Mouse (Mus musculus) hindbrain, embryonic 14.5 days (tissue): ENCODE results near the gene Lysmd3. TPM values are rescaled to one million over a fixed set of nuclear protein-coding genes. Genes with fewer than 3 reads are reported as not detected.

Experiments used
- ATAC-seq: fragments of 200-750 bp; cut with Nextera tagmentation; 2 replicates; pipeline ENCODE4 v1.8.0; 2017; ENCODE audit warnings: moderate number of reproducible peaks, mild to moderate bottlenecking, moderate TSS enrichment, moderate library complexity; ENCODE audit not compliant: low FRiP score
- DNase-seq: peaks from one replicate; pipeline ENCODE4 v3.0.0-alpha.2; 2015; ENCODE audit warnings: low spot score
- H3K27ac ChIP-seq: fragments of 300-500 bp; sonication (generic); 2 replicates; pipeline ENCODE4 v1.5.1; 2014; ENCODE audit warnings: mild to moderate bottlenecking, moderate library complexity
- H3K27me3 ChIP-seq: fragments of 300-500 bp; sonication (generic); 2 replicates; pipeline ENCODE4 v1.6.1; 2014; ENCODE audit warnings: mild to moderate bottlenecking, low read length, mixed read lengths; ENCODE audit not compliant: control insufficient read depth, insufficient read depth
- H3K36me3 ChIP-seq: fragments of 300-500 bp; sonication (generic); replicated peaks from 2 replicates; pipeline ENCODE4 v1.6.1; 2014; ENCODE audit not compliant: control insufficient read depth, insufficient read depth
- H3K4me1 ChIP-seq: fragments of 300-500 bp; sonication (generic); replicated peaks from 2 replicates; pipeline ENCODE4 v1.6.1; 2014; ENCODE audit warnings: antibody characterized with exemption, low read length, mixed read lengths; ENCODE audit not compliant: control insufficient read depth, insufficient read depth
- H3K4me2 ChIP-seq: fragments of 300-500 bp; sonication (generic); replicated peaks from 2 replicates; pipeline ENCODE4 v1.6.1; 2014; ENCODE audit warnings: mild to moderate bottlenecking, moderate library complexity
- H3K4me3 ChIP-seq: fragments of 300-500 bp; sonication (generic); replicated peaks from 2 replicates; pipeline ENCODE4 v1.5.1; 2014; ENCODE audit warnings: mild to moderate bottlenecking, low read length
- H3K9ac ChIP-seq: fragments of 300-500 bp; sonication (generic); 2 replicates; pipeline ENCODE4 v1.6.1; 2014
- H3K9me3 ChIP-seq: fragments of 300-500 bp; sonication (generic); 2 replicates; pipeline ENCODE4 v1.6.1; 2016; ENCODE audit warnings: low read length; ENCODE audit not compliant: control insufficient read depth
- WGBS: fragments of 180-500 bp; shearing (Covaris S2); extraction: QIAGEN DNeasy Blood & Tissue Kit; methylation state at CpG from one replicate; pipeline ENCODE4 v1.1.7; 2014; 5-methylcytosine and 5-hydroxymethylcytosine counted together
- polyA plus RNA-seq: library from polyadenylated mRNA; unstranded; fragments of >200 nt; fragmentation: Nextera tagmentation; extraction: Ambion mirVana; gene quantifications from 2 replicates; pipeline ENCODE4 v1.2.1, GENCODE M21; 2014

The Lysmd3 gene
- polyA plus RNA-seq, 1 experiment from 2014 or later, result 23.8 TPM

DNA sequence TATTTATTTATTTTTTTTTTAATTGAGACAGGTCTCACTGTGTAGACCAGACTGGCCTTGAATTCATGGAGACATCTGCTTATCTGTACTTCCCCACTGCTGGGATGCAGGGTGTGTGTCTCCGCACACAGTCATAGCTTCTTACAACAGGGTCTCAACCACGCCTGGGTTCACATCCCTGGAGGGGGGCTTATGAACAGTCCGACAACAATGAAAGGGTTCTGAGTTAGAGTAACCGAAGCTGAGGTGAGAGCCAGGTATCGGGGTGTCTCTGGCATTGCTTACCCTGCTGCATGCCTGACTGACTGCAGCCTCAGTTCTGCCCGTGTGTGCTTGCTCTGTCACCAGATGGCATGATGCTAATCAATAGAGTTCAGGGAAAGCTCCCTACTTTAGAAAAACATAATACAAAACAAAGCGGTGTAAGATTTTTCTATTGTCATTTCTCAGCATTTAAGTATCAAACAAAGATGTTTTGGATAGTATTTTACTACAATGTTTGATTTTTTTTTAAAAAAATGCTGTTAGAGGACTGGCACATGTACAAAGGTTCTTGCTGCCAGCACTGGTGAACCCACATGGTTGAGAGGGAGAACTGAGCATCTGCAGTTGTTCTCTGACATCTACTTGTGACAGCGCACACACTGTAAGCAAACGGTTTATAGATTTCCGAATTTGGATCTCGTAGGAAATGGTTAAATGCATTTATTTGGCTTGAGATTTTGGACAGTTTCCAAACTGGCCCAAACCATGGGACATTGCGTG lies 6.3 kb downstream of the Lysmd3 start:
- 83% methylated on average over 12 of the region's 12 CpGs for WGBS
- Histone ChIP-seq H3K36me3 (peaks cover 51% of the 10 kb centered on the region), H3K9me3 (no peaks in the 10 kb centered on the region), H3K4me2 (no peak overlapping the region), H3K4me3 (no peak overlapping the region), H3K27me3 (no peaks in the 10 kb centered on the region), H3K27ac (no peak overlapping the region), H3K9ac (no peak overlapping the region), H3K4me1 (peaks cover 4% of the 10 kb centered on the region)
- peak; percentile 43; the same call in 1 of the 2 replicates for ATAC-seq
- no peak for DNase-seq

- no peak for DNase-seq
- WGBS, result 91% methylated on average over 5 of the region's 5 CpGs
- no peak overlapping the region for H3K4me2 ChIP-seq
- no peak overlapping the region for H3K4me3 ChIP-seq
- no peaks in the 10 kb centered on the region; the same call in 1 of the 2 replicates for H3K4me1 ChIP-seq
- ATAC-seq, result no peak
- H3K9ac ChIP-seq, result no peak overlapping the region
- H3K27ac ChIP-seq, result no peak overlapping the region
- H3K27me3 ChIP-seq, result no peaks in the 10 kb centered on the region
- H3K36me3 ChIP-seq, result peaks cover 56% of the 10 kb centered on the region
- no peaks in the 10 kb centered on the region for H3K9me3 ChIP-seq
These were observed 6.9 kb downstream of the Lysmd3 start for GRCm38 (mm10) chr13:81664331-81664698.

DNA sequence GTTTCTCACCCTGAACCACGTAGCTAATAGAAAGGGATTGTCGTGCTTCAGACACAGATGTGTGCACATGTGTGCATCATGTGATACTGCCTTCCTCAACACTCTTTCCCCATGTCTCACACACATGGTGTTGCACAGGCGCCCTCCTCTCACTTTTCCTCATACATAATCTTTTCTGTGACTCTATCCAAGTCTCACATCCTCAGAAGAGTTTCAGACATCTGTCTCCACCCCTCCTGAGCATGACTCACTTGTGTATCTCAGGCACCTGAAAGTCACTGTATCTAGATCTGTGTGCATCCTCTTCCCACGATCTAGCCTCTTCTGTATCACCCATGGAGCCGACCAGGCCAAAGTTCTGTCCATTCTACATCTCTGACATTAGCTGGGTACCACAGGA lies 10.2 kb downstream of the Lysmd3 start:
- no peak for DNase-seq
- H3K9me3 ChIP-seq, result no peaks in the 10 kb centered on the region
- no peaks in the 10 kb centered on the region for H3K4me1 ChIP-seq
- 89% methylated on average over 5 of the region's 5 CpGs for WGBS
- no peak overlapping the region for H3K4me3 ChIP-seq
- no peak overlapping the region for H3K4me2 ChIP-seq
- no peak for ATAC-seq
- H3K27ac ChIP-seq, result no peak overlapping the region
- no peak overlapping the region for H3K9ac ChIP-seq
- H3K36me3 ChIP-seq, result peaks cover 72% of the 10 kb centered on the region
- no peaks in the 10 kb centered on the region for H3K27me3 ChIP-seq

- ATAC-seq (no peak), DNase-seq (no peak)
- no peak overlapping the region for H3K27ac ChIP-seq
- H3K4me2 ChIP-seq, result no peak overlapping the region
- H3K4me1 ChIP-seq, result no peaks in the 10 kb centered on the region
- H3K36me3 ChIP-seq, result peaks cover 37% of the 10 kb centered on the region
- no peak overlapping the region for H3K9ac ChIP-seq
- no peaks in the 10 kb centered on the region for H3K9me3 ChIP-seq
- 90% methylated on average over 8 of the region's 8 CpGs for WGBS
- no peak overlapping the region for H3K4me3 ChIP-seq
- H3K27me3 ChIP-seq, result no peaks in the 10 kb centered on the region
These were observed 17.9 kb downstream of the Lysmd3 start for GRCm38 (mm10) chr13:81675333-81675732.

GRCm38 (mm10) chr13:81683107-81683506 lies 25.6 kb downstream of the Lysmd3 start:
- WGBS, result 93% methylated on average over 3 of the region's 3 CpGs
- DNase-seq (no peak), ATAC-seq (no peak)
- Histone ChIP-seq H3K27me3 (no peaks in the 10 kb centered on the region), H3K9me3 (no peaks in the 10 kb centered on the region), H3K4me3 (no peak overlapping the region), H3K4me2 (no peak overlapping the region), H3K27ac (no peak overlapping the region), H3K4me1 (no peaks in the 10 kb centered on the region), H3K36me3 (no peaks in the 10 kb centered on the region), H3K9ac (no peak overlapping the region)

DNA sequence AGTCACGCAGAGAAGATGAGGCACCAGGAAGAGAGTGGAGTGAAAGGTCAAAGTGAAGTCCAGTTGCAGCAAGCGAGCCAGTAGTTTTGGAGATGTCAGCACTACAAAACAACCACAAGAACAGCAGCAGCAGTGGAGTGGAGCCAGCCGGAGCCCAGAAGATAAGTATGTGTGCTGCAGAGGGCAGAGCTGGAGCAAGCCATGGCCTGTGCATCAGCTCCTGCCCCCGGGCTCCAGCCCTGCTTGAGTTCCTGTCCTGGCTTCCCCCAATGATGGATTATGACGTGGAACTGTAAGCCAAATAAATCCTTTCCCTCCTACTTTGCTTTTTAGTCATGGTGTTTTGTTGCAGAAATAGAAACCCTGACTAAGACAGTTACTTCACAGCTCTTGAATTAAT lies 26.8 kb downstream of the Lysmd3 start:
- Histone ChIP-seq H3K27ac (no peak overlapping the region), H3K27me3 (no peaks in the 10 kb centered on the region), H3K9ac (no peak overlapping the region), H3K4me3 (no peak overlapping the region), H3K36me3 (no peaks in the 10 kb centered on the region), H3K9me3 (no peaks in the 10 kb centered on the region), H3K4me1 (no peaks in the 10 kb centered on the region), H3K4me2 (no peak overlapping the region)
- 93% methylated on average over 5 of the region's 5 CpGs for WGBS
- DNase-seq (no peak), ATAC-seq (no peak)

DNA sequence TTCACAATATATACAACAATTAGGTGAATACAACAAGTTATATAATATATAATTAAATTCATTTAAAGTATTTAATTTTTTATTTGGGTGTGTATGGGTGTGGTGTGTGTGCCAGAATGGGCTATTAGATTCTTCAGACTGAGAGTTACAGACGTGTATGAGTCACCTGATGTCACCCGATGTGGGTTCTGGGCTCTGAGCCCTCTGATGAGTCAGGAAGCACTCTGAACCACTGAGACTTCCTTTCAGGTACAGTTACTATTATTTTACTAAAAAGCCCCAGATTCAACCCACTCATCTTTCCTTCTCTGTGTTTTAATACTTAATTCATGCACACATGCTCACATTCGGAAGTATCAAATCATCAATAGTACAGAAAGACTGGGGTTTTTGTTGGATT lies 27.4 kb downstream of the Lysmd3 start:
- Histone ChIP-seq H3K27ac (no peak overlapping the region), H3K4me1 (no peaks in the 10 kb centered on the region), H3K36me3 (no peaks in the 10 kb centered on the region), H3K27me3 (no peaks in the 10 kb centered on the region), H3K9ac (no peak overlapping the region), H3K4me2 (no peak overlapping the region), H3K9me3 (no peaks in the 10 kb centered on the region), H3K4me3 (no peak overlapping the region)
- 95% methylated on average over 3 of the region's 3 CpGs for WGBS
- DNase-seq (no peak), ATAC-seq (no peak)

DNA sequence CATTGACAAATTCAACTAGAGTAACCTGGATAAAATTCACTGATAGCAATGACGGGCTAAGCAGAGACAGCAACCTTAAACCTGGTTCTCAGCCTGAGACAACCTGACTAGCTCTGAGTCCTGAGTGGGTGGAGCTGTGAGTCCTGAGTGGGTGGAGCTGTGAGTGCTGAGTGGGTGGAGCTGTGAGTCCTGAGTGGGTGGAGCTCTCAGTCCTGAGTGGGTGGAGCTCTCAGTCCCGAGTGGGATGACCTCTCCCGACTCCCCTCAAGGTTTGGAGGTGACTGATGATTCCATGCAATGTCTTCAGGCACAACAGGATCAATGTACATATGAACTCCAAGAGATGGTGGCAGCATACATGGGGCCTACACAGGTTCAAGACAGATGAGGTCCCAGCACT lies 32.1 kb downstream of the Lysmd3 start:
- Histone ChIP-seq H3K4me3 (no peak overlapping the region), H3K27me3 (no peaks in the 10 kb centered on the region), H3K9ac (no peak overlapping the region), H3K9me3 (no peaks in the 10 kb centered on the region), H3K27ac (no peak overlapping the region), H3K36me3 (no peaks in the 10 kb centered on the region), H3K4me1 (no peaks in the 10 kb centered on the region; the same call in 1 of the 2 replicates), H3K4me2 (no peak overlapping the region)
- 95% methylated on average over 3 of the region's 3 CpGs for WGBS
- DNase-seq, result no peak
- no peak for ATAC-seq

DNA sequence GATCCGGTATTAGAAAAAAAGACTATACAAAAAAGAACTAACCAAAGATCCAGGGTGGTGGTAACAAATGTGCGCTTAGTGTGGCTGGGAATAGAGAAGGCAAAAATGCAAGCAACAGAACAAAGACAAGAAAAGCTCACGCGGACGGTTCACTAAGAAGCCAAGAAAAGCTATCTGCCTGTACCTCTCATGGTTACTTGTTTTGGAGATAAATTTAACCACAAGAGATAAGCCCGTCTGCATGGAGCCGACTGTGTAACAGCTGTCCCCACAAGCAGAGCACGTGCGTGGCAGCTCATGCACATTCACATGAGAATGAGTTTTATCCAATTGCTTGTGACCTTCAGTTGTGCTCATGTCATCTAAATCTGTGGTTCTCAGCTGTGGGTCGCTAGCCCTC lies 33.0 kb downstream of the Lysmd3 start:
- Histone ChIP-seq H3K36me3 (no peaks in the 10 kb centered on the region), H3K9me3 (no peaks in the 10 kb centered on the region), H3K9ac (no peak overlapping the region), H3K4me1 (no peaks in the 10 kb centered on the region; the same call in 1 of the 2 replicates), H3K27ac (no peak overlapping the region), H3K4me3 (no peak overlapping the region), H3K4me2 (no peak overlapping the region), H3K27me3 (no peaks in the 10 kb centered on the region)
- DNase-seq (no peak), ATAC-seq (no peak)
- whole genome bisulfite sequencing, result 82% methylated on average over 10 of the region's 10 CpGs
